Mouse (Mus musculus): ENCODE data around the gene Pign.

Pign gene

DNA sequence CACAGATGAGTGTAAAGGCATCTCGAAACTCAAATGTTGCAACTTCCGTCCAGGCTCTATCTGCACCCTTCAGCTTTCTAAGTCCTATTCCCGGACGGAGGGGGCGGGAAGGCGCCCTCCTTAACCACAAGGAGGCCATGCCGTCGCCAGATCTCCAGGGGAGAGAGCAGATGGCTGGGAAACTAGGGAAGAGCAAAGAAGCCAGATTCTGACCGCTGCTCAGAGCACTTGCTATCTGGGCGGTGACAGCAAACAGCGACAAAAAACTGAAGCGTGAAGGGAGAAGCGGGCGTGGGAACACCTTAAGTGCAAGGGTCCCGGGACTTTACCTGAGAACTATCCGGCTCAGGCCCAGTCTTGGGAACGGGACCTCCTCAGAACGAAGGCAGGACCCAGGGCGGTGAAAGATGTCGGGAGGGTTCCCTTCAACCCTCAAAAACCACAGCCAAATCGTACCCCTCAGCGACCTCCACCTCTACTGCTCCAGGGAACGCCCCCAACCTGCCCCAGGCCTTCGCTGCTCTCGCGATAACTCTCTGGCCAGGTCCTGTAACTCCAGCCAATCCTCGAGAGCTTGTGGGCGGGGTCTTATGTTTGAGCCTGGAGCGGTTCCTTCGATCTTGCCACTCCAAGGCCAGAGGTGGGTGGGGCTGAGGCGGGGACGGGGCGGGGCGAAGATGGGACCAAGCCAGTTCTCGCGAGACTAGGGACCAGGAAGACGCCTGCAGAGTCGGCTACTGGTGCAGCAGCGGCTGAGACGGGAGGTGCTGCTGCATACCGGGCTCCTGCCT, at the start of gene Pign, which contains the start of gene Relch:
Gene Pign (minus strand): TSS at position 507 of the 791 bp plus-strand sequence.
Gene Relch (plus strand): TSS at position 691 of the 791 bp plus-strand sequence.
- peak; percentile 96 to 99 for DNase-seq (ENCODE audit: low spot score in 2 of 2)

DNA sequence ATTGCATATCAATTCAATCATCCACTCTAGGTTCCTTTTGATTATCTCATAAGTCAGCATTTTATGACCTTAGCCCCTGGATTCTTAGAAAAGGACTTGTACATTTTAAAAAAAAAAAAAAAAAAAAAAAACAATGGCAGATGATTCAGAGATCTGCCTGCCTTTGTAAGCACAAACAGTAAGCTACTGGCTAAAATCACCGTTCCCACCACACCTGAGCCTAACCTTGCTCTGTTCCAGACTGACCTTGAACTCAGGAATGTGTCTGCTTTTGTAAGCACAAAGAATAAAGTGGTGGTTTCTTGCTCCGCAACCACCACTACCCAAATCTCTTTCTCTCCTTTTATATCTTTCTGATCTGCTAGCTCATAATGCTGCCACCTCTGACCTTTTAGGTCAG, 49.3 kb upstream of the Pign start:
- no peak for DNase-seq (ENCODE audit: low spot score in 2 of 2)

DNA sequence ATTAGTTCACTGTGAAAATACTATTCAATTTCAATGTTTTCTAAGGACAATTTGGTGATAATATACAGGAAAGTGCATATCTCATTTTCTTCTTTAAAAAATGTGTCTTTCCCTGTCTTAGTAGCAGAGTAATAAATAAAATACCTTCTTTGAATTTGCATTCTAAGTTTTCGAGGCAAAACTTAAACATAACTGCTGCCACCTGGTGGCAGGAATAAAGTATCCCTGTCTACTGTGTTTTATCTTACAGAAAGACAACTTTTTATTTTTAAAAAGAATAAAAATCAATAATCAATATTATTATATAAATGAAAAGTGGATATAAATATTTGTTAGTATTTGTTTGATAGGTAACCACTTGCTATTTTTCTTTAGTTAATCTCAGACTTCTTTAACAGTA, 47.8 kb upstream of the Pign start:
- DNase-seq (ENCODE audit: low spot score in 2 of 2): peak in 1 of 2 experiments; percentile 11

DNA sequence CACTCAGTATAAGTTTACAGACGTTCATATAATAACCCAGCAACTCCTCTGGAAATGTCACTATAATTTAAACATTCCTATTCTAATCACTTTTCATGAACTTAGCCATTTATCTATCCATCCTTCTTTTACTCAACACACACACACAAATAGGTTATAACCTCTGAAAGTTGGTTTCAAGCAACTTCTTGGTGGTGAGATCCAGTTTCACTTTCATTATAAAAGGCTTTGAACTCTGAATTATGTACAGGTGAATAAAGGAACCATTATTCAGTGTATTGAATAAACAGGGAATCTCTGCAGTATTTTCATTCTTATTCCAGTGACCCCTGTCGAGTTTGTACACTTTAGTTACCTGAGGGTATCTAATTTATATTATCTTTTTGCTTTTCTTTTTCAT, 45.9 kb upstream of the Pign start:
- no peak for DNase-seq (ENCODE audit: low spot score in 2 of 2)

DNA sequence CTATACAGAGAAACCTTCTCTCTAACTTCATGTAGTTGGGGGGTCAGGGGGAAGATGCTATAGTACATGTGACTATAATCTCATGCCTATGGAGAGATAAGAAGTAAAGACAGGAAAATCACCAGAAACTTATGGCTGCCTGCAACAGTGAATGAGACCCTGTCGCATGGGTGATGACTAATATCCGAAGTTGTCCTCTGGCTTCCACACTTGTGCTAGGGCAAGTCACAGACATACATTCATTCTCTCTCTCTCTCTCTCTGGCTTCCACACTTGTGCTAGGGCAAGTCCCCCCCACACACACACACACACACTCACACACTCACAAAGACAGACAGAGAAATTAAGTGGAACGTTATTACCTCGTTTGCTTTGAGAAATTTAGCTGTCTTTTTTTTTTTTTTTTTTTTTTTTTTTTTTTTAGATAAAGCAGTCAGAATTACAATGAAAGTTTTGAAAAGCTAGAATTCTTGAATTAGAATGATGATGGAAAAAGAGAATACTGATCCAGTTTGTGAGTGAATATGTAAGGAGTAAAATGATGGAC, 37.6 kb upstream of the Pign start:
- no peak for DNase-seq (ENCODE audit: low spot score in 2 of 2)

DNA sequence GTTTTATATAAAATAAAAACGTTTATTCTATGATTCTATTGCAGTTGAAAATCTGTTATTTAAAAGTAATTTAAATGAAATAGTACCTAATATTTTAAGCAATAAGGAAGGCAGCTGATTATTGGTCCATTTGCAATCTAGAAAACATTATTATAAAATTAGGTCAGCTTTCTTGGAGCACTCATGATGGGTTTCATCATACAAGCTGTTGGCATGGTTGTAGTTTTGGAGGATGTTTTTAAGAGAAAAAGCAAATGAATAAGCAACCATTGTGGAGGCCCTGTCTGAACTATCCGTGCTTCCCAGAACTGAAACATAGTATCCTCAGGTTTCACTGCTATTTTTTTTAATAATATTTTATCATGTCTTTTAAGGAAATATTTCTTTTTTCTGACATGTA, 32.1 kb upstream of the Pign start:
- DNase-seq (ENCODE audit: low spot score in 2 of 2): no peak

DNA sequence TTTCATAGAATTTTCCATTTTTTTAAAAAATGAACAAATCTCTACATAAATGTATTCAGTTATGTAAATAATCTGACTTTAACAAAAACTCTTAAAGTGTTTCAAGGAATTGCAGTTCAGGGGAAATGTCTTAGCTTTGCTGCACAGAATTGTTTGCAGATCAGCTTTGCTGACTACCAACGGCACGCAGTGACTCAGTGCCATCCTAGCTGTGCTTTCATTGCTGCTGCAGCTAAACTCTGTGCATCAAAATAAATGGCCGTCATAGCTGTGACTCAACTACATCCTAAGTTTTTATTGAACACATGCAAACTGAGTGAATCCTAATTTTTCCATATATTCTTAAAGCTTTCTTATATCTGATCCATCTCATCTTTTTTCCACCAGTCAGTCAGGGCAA, 22.0 kb upstream of the Pign start:
- DNase-seq (ENCODE audit: low spot score in 2 of 2): no peak

DNA sequence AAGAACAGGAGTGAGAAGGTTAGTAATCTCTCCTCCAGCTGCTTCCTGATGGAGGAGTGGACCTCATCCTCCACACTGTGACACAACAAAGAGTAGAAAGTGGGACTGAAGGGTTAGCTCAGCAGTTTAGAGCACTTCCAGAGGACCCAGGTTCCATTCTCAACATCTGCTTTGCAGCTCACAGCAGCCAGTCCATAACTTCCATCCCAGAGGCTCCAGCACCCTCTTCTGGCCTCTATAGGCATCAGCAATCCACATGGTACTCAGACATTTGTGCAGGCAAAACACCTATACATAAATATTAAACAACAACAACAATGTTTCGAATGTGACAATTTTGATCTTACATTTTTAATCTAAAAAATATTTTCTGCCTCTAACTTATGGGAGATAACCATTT, 17.1 kb upstream of the Pign start:
- no peak for DNase-seq (ENCODE audit: low spot score in 2 of 2)

DNA sequence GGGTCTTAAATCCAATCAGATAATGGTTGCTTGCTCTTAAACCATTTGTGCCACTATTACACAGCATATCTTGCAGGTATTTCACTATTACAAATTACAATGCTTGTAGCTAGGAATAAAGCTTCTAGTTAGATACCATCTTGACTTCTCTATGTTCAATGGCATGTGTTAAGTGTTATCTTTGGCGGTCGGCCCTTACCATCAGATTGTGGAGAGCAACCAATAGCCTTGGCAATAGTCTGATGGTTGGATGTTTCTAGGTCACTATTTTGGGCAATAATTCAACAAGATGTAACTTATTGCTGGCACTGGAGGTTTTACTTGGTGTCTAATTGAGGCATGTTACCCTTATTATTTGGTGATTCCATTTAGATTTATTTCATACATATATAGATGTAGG, 11.3 kb upstream of the Pign start:
- no peak for DNase-seq (ENCODE audit: low spot score in 2 of 2)

DNA sequence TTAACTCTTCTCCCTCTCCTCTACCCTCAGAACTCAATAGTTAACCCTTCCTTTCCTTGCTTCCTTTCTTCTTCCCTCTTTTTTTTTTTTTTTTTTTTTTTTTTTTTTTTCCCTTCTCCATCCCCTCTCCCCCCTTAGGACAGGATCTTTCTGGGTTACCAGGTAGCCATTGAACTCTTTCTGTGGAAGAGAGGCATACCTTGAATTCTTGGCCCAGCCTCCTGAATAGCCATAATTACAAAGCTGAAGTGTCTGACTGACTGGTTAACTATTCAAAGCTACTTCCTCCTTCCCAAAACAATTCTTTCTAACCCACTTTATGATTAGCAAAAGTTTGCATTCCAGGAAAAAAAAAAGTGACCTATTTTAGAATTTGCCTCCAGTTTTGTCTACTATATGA, 6.2 kb upstream of the Pign start:
- no peak for DNase-seq (ENCODE audit: low spot score in 2 of 2)

DNA sequence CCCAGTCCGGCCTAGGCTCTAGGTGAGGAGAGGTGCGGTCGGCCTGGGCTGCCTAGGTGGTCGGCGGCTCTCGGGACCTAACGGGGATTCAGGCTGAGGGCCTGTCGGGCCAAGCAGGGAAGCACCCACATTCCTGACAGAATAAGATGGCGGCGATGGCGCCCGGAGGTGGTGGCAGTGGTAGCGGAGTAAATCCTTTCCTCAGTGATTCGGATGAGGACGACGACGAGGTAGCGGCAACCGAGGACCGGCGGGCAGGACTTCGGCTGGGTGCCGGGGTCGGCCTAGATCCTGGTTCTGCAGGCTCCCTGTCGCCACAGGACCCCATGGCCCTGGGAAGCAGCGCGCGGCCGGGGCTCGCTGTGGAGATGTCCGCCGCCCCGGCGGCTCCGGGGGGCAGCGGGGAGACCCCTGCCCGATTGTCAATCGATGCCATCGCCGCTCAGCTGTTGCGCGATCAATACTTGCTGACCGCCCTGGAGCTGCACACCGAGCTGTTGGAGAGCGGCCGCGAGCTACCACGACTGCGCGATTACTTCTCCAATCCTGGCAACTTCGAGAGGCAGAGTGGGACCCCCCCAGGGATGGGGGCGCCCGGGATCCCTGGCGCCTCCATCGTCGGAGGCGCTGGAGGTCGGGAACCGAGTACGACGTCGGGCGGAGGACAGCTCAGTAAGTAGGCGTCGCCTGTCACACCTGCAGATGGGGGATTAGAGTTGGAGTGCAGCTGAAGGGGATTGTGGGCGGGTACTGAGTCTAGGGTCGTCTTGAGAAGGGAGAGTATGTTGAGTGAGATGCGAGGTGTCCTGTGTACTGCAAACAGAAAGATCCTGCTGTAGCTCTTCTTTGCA, 710 bp upstream of the Pign start:
- peak in 1 of 2 experiments; percentile 13 for DNase-seq (ENCODE audit: low spot score in 2 of 2)

DNA sequence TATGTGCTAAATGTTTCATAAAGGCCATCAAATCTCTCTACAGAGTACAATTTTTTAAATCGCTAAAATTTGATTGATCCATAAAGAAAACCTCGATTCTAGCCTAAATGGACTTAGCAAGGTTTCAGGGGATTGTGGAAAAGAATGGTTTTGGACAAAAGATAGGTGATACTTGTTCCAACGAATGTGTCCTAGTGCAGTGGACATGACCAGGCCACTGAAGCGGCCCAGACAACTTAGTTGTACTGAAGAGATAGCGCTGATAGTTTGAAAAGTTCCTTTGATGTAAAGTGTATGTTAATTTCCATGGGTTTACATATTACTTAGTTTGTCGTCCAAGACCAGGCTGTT, 682 bp downstream of the Pign start:
- DNase-seq (ENCODE audit: low spot score in 2 of 2): no peak

DNA sequence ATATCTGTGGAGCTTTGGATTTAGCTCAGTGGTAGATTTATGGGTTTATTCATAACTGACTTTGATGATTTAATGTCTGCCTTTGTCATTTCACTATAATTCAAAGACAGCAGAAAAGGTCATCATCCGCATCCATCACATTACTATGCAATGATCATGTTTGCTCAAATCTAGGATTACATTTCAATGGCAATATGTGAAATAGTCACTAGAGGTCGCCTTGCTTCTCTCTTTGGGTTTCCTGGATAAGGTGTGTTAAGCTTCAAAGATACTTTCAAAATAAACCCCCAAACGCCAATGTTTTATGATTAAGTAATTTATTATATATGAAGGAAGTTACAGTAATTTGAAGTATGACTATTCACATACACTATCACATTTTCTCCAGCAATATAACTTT, 3.5 kb downstream of the Pign start:
- DNase-seq (ENCODE audit: low spot score in 2 of 2): peak in 1 of 2 experiments; percentile 43

DNA sequence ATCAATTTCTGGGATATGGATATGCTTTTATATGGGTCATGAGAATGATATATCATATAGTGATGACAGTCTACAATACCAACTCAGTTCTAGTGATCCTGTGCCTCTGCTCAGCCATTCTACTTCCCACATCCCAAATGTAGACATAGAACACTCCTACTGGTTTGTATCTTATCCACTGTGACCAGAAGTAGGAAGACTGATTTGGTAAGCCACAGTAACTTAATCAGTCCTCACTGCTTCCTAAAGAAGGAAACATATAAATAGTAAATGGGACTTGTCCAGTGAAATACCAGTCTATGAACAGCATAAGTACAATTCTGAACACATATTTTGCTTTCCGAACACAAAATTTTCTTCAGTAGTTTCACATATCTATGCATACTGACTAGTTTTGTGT, 9.5 kb downstream of the Pign start:
- no peak for DNase-seq (ENCODE audit: low spot score in 2 of 2)

DNA sequence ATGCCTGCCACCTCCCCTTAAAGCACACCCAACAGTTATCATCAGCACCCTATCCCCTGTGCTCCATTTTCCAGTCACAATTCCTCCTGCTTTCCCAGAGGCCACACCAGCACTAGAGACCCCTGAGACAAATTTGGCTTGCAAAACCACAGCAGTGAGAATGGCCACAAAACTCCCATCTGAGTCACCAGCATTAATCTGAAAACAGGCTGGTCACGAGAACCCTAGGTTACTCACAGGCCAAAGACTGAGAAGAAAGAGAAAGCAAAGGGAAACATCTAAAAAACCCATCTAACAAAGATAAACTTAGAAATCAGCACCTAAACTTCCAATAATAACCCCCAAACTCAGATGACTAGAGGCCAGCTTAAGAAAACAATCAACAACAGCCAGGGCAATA, 12.8 kb downstream of the Pign start:
- DNase-seq (ENCODE audit: low spot score in 2 of 2): no peak

DNA sequence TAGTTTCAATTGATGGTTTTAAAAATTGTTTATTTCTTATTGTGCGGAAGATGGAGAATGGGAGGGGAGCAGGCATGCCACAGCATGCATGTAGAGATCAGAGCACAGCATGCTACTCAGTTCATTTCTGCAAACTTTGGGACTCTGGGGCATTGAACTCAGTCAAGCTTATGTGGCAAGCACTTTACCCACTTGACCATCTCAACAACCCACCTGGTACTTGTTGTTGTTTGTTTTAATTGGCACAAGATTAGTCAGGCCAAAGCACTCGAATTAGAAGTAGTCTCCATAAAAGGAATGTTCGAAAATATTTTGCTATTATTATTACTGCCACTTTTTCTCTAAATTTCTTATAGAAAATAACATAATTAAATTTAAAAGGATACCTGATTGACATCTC, 19.4 kb downstream of the Pign start:
- DNase-seq (ENCODE audit: low spot score in 2 of 2): no peak

DNA sequence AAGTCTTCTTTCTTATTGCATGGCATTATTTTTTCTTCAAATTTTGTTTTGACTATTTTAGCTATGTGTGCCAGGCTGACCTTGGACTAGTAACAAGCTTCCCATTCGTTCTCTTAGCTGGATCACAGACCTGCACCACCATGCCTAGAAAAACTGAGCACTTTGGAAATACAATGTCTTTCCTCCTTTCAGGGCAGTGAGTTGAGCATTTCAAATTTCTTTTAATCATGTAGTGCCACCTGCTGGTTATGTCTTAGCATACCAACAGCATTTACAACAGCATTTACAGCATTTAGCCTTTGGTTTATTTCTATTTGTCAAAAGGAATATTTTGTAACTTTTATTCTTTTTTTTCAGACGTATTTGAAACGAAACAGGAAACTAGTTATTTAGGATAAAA, 33.0 kb downstream of the Pign start:
- peak; percentile 5 to 49 for DNase-seq (ENCODE audit: low spot score in 2 of 2)

DNA sequence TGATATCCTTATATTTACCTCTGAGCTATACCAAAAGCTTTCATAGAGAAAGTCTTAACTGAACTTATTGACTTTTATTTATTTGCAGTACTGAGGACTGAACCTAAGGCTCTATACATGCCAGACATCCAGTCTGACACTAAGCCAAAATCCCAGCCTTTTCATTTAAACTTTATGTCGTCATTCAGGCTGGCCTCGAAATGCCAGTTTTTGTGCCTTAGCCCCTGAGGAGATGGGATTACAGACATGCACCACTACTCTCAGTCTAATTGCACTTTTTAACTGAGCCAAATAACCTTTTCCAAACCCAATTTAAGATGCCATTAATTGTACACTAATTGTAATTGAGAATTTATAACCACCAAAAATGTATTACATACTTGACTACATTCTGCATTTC, 73.8 kb downstream of the Pign start:
- no peak for DNase-seq (ENCODE audit: low spot score in 2 of 2)

DNA sequence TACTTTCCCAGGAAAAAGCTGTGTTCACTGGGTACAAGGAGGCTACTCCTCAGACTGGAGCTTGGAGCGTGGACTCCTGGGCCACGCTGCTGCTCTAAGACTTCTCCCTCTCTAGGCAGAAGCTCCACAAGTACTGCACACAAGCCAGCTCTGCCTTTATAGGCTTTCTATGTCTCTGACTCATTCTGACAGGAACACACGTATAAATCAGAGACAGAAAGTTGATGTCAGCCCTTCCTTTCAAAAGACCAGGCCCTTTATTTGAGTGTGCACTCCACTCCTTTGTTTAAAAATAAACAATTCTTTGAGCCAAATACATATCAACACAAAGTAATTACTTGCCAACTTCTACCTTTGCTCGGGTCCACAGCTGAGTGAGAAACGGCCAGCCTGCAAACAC, 74.8 kb downstream of the Pign start:
- no peak for DNase-seq (ENCODE audit: low spot score in 2 of 2)

DNA sequence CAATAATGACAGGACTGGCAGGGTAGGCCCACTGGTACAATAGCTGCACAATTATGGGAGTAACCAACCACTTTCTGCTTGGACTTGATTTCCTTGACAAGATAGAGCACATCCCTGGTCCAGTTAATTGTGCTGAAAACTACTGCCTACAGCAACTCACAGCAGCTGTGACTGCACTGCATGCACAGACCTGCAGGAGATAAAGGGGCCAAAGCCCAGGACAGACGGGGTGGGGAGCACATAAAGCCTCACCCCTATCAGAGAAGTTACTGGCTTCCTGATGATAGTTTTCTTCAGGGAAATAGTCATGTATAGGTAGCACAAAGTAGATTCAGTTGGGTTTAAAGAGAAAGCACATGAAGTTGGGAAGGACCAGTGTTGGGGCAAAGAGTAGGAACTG, 80.7 kb downstream of the Pign start:
- no peak for DNase-seq (ENCODE audit: low spot score in 2 of 2)

DNA sequence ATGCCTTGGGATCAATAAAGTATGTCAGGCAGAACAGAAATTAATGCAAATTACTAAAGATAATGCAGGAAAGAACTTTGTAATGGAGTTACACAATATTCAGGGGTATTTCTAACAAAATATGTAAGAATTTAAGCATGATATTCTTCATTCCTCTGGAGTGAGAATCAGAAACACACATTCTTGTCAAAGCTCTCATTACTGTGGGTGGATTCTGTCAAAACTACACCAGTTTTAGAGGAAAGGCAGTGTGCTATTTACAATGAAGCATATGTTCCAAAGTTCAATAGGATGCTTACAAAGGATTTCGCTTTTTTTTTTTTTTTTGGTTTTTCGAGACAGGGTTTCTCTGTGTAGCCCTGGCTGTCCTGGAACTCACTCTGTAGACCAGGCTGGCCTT, 82.6 kb downstream of the Pign start:
- peak in 1 of 2 experiments; percentile 25 for DNase-seq (ENCODE audit: low spot score in 2 of 2)

DNA sequence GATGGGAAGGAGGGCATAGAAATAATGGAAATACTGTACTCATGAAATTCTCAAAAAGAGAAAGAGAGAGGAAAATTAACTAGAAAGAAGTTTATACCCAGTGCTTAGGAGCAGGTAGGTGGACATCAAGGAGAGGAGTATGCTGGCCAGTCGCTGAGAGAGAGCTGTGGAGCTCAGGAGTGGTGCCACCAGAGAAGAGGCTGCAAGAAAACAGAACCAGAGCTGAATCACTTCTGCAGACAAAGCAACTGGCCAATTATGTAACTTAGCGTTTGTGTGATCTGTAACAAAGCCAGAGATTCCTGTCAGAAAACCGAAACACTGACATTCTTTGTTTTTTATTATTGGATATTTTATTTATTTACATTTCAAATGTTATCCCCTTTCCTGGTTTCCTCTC, 97.4 kb downstream of the Pign start:
- DNase-seq (ENCODE audit: low spot score in 2 of 2): no peak

DNA sequence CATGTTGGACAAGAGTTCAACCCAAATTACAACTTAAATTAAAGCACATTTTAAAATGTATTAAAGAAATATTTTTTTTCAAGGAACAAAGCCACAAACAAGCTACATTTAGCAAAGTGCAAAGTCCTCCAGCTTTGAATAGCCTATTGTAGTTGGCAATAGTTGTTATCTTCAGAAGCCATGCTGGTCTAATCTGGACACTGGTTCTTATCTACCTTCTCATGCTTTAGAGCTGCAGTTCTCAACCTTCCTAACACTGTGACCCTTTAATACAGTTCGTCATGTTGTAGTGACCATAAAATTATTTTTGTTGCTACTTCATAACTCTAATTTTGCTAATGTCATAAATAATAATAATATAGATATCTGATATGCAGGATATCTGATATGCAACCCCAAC, 99.2 kb downstream of the Pign start:
- no peak for DNase-seq (ENCODE audit: low spot score in 2 of 2)

Data from left cerebral cortex, adult 9 months (tissue).